Mouse (Mus musculus): Measurements from ENCODE around the gene Traf3ip3. TPM values are rescaled to one million over a fixed set of nuclear protein-coding genes. Genes with fewer than 3 reads are reported as not detected.

Gene Traf3ip3
- polyA plus RNA-seq, 2 experiments from 2014 or later: 367 to 455 TPM

Other genes with a start within 250 kb of the Traf3ip3 start
- under 1 TPM in 1 of 2 experiments, not detected in 1; 0.05 TPM for gene Syt14, start 165.9 kb downstream of the Traf3ip3 start, polyA plus RNA-seq (2017; shearing (Covaris generic))
- 1 to 10 TPM; 9.5 to 10.0 TPM for gene Diexf, start 71.4 kb downstream of the Traf3ip3 start, polyA plus RNA-seq (2017; shearing (Covaris generic))
- 1 to 10 TPM; 7.3 to 9.3 TPM for gene Irf6, start 48.6 kb downstream of the Traf3ip3 start, polyA plus RNA-seq (2017; shearing (Covaris generic))
- 10 to 100 TPM; 15.7 to 16.1 TPM for gene A130010J15Rik, start 33.7 kb downstream of the Traf3ip3 start, polyA plus RNA-seq (2017; shearing (Covaris generic))
- gene Lamb3, start 6.0 kb upstream of the Traf3ip3 start, polyA plus RNA-seq (2017; shearing (Covaris generic)): 10 to 100 TPM; 22.2 to 30.4 TPM
- gene Hsd11b1, start 62.4 kb upstream of the Traf3ip3 start, polyA plus RNA-seq (2017; shearing (Covaris generic)): 100 to 1,000 TPM; 171 to 174 TPM
- gene G0s2, start 71.5 kb upstream of the Traf3ip3 start, polyA plus RNA-seq (2017; shearing (Covaris generic)): 1 to 10 TPM; 1.1 to 1.5 TPM
- not detected for gene Camk1g, start 168.6 kb upstream of the Traf3ip3 start, polyA plus RNA-seq (2017; shearing (Covaris generic))